Mouse (Mus musculus): ENCODE data around the gene Pde5a. TPM values are rescaled to one million over a fixed set of nuclear protein-coding genes. Genes with fewer than 3 reads are reported as not detected.

The Pde5a gene
- 1 to 10 TPM; 1.7 to 1.8 TPM for total RNA-seq (2023)

DNA sequence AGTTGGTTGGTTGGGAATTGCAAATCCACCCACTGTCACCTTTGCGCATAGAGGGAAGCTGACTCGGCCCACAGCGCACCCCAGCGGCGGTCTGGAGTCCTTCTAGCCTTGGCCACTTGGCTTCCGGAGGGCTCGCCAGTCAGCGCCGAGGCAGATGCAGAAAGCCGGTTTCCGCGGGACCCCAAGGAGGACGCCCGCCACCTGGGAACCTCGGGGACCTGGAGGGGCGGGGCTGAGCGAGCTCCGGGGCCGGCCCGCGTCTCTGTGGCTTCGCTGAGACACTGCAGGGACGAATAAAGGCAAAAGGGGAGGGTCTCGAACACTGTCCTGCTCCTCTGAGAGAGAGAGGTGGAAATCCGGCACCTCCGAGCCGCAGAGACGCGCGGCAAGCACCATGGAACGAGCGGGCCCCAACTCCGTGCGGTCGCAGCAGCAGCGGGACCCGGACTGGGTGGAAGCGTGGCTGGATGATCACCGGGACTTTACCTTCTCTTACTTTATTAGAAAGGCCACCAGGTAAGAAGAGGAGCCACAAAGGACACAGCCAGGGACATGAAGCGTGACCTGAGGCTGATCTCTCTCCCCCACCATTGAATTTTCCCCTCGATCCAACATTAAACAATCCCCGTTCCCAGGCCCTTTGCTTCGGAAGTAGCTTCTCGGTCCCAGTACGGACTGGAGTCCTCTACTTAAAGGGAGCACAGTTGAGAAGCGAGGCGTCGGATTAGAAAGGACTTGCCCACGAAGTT is at the start of gene Pde5a:
Pde5a (plus strand) TSS at position 96 of the 749 bp plus-strand sequence.

DNA sequence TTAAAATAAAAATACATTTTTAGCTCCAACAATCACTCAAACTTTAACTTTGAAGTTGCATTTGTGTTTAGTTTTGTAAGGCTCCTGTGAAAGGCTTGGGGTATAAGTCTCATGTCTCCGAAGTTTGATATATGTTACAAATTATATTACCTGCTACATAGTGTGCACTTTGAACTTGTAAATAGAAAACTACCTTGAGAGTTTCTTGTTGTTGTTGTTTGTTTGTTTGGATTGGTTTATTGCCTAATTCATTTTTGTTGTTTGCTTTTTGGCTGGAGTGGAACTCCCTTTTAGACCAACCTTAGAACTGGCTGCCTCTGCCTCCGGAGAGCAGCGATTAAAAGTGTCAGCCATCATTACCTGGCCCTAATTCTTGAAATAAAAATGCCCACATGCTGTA is 166.0 kb downstream of the Pde5a start, which contains the start of gene Fabp2:
Fabp2 (plus strand) TSS at position 301 of the 400 bp plus-strand sequence.

Other genes with a start within 250 kb of the Pde5a start
- 1 to 10 TPM; 2.6 to 4.5 TPM for gene Fnbp1l, start 109.2 kb upstream of the Pde5a start, total RNA-seq (2023)
- not detected for gene Fabp2, start 166.1 kb downstream of the Pde5a start, total RNA-seq (2023)
- not detected for gene Gm10959, start 190.4 kb downstream of the Pde5a start, total RNA-seq (2023)
- 10 to 100 TPM; 21.7 to 27.0 TPM for gene 1810037I17Rik, start 195.3 kb downstream of the Pde5a start, total RNA-seq (2023)

All from monocyte, adult 59 days (primary cell).